Mouse (Mus musculus) telencephalon, adult 2 months (tissue): ENCODE data around the gene Spata31d1a.

ENCODE experiments used
- DNase-seq: peaks from one replicate; pipeline ENCODE4 v3.0.0-alpha.2; 2011; ENCODE audit warnings: low read depth, low spot score

The Spata31d1a gene

GRCm38 (mm10) chr13:59668501-59669093, 41.5 kb downstream of the Spata31d1a start:
- DNase-seq, result no peak

- DNase-seq, result no peak
Observed at GRCm38 (mm10) chr13:59667763-59668162, 42.4 kb downstream of the Spata31d1a start.

GRCm38 (mm10) chr13:59663939-59664712, 46.0 kb downstream of the Spata31d1a start:
- DNase-seq, result no peak

GRCm38 (mm10) chr13:59661966-59662365, 48.2 kb downstream of the Spata31d1a start:
- DNase-seq, result no peak

GRCm38 (mm10) chr13:59661387-59661786, 48.7 kb downstream of the Spata31d1a start:
- DNase-seq, result no peak

GRCm38 (mm10) chr13:59660371-59660770, 49.8 kb downstream of the Spata31d1a start:
- DNase-seq, result no peak

GRCm38 (mm10) chr13:59657781-59658180, 52.3 kb downstream of the Spata31d1a start:
- DNase-seq, result no peak

- no peak for DNase-seq
Observed at GRCm38 (mm10) chr13:59656975-59657388, 53.1 kb downstream of the Spata31d1a start.

GRCm38 (mm10) chr13:59656316-59656832, 53.8 kb downstream of the Spata31d1a start:
- DNase-seq, result peak; percentile 58

GRCm38 (mm10) chr13:59655718-59656315, 54.3 kb downstream of the Spata31d1a start:
- no peak for DNase-seq

GRCm38 (mm10) chr13:59654465-59654864, 55.7 kb downstream of the Spata31d1a start:
- no peak for DNase-seq

- no peak for DNase-seq
Observed at GRCm38 (mm10) chr13:59653136-59653535, 57.0 kb downstream of the Spata31d1a start.

GRCm38 (mm10) chr13:59652651-59653050, 57.5 kb downstream of the Spata31d1a start:
- DNase-seq, result no peak
